Mouse (Mus musculus) retina, postnatal 1 day (tissue): ENCODE data around the gene Adcy7.
A peak's percentile ranks its signal among the peaks of the same experiment; 100 is the strongest.

Source experiments
- DNase-seq: peaks from one replicate; pipeline ENCODE4 v3.0.0-alpha.2; 2012

The Adcy7 gene

GRCm38 (mm10) chr8:88301589-88302437, 29.6 kb downstream of the Adcy7 start:
- DNase-seq, result peak; percentile 76

- no peak for DNase-seq
These were observed 33.6 kb downstream of the Adcy7 start for GRCm38 (mm10) chr8:88305814-88306213.

GRCm38 (mm10) chr8:88306511-88306910, 34.3 kb downstream of the Adcy7 start:
- DNase-seq, result peak; percentile 27

- no peak for DNase-seq
These were observed 35.5 kb downstream of the Adcy7 start for GRCm38 (mm10) chr8:88307736-88308135.

GRCm38 (mm10) chr8:88309274-88309873, 37.2 kb downstream of the Adcy7 start:
- DNase-seq, result no peak

GRCm38 (mm10) chr8:88309881-88310280, 37.7 kb downstream of the Adcy7 start:
- DNase-seq, result no peak

GRCm38 (mm10) chr8:88310286-88310685, 38.1 kb downstream of the Adcy7 start:
- DNase-seq, result no peak

GRCm38 (mm10) chr8:88312966-88313365, 40.8 kb downstream of the Adcy7 start:
- DNase-seq, result no peak

- DNase-seq, result no peak
These were observed 41.8 kb downstream of the Adcy7 start for GRCm38 (mm10) chr8:88313991-88314390.

- DNase-seq, result no peak
These were observed 43.1 kb downstream of the Adcy7 start for GRCm38 (mm10) chr8:88315302-88315701.

GRCm38 (mm10) chr8:88316139-88316931, 44.1 kb downstream of the Adcy7 start:
- DNase-seq, result no peak

GRCm38 (mm10) chr8:88317341-88317740, 45.1 kb downstream of the Adcy7 start:
- no peak for DNase-seq

- no peak for DNase-seq
These were observed 45.9 kb downstream of the Adcy7 start for GRCm38 (mm10) chr8:88318151-88318550.

GRCm38 (mm10) chr8:88320134-88320533, 47.9 kb downstream of the Adcy7 start:
- DNase-seq, result no peak

GRCm38 (mm10) chr8:88321387-88321786, 49.2 kb downstream of the Adcy7 start:
- DNase-seq, result no peak

GRCm38 (mm10) chr8:88323523-88323922, 51.3 kb downstream of the Adcy7 start:
- DNase-seq, result no peak

GRCm38 (mm10) chr8:88324760-88325159, 52.6 kb downstream of the Adcy7 start:
- no peak for DNase-seq

- no peak for DNase-seq
These were observed 53.0 kb downstream of the Adcy7 start for GRCm38 (mm10) chr8:88325251-88325650.

- no peak for DNase-seq
These were observed 53.6 kb downstream of the Adcy7 start for GRCm38 (mm10) chr8:88325795-88326194.

- DNase-seq, result no peak
These were observed 54.1 kb downstream of the Adcy7 start for GRCm38 (mm10) chr8:88326328-88326727.

- DNase-seq, result no peak
These were observed 56.5 kb downstream of the Adcy7 start for GRCm38 (mm10) chr8:88328689-88329088.

GRCm38 (mm10) chr8:88330816-88331215, 58.6 kb downstream of the Adcy7 start:
- no peak for DNase-seq

GRCm38 (mm10) chr8:88334384-88334783, 62.2 kb downstream of the Adcy7 start:
- DNase-seq, result no peak

GRCm38 (mm10) chr8:88334975-88335374, 62.8 kb downstream of the Adcy7 start:
- DNase-seq, result no peak
